Mouse (Mus musculus): ENCODE data around the gene Lss. TPM values are rescaled to one million over a fixed set of nuclear protein-coding genes. Genes with fewer than 3 reads are reported as not detected.
A peak's percentile ranks its signal among the peaks of the same experiment; 100 is the strongest.

The Lss gene
- polyA plus RNA-seq (2014; fragmentation: Nextera tagmentation; extraction: Ambion mirVana) = 44.9 and 72.6 TPM in 2 replicates

DNA sequence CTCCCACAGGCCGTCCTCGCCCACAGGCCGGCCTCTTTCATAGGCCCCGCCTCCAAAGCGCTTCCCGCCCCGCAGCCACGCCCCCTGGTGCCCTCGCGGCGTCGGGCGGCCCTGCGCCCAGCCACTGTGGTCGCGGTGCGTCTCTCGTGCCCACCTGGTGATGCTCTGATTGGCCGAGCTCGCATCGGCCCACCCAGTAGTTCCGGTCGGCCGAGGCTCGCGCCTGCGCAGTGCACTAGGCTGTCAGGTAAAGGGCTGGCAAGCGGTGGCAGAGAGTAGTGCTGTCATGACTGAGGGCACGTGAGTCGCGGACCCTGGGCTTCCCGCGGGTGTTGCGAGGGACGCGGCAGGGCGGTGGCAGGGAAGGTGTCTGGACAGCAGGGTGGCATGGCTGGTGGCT is at the start of gene Lss:
Gene Lss, plus strand, starts transcription at position 214 of the 400 bp plus-strand sequence.
- ATAC-seq (replicated peaks; ENCODE audit: low FRiP score) (peak; percentile 99), DNase-seq (ENCODE audit: low spot score) (peak; percentile 99)
- WGBS = under 1% methylated on average over 37 of the region's 37 CpGs
- peaks cover 2% of the 10 kb centered on the region; the same call in 1 of the 2 replicates for H3K36me3 ChIP-seq (ENCODE audit: control insufficient read depth, insufficient read depth, low read length)
- H3K4me2 ChIP-seq (ENCODE audit: low read depth, low read length, severe bottlenecking) = peak within 1 kb of the TSS; percentile 83
- H3K4me3 ChIP-seq (ENCODE audit: low read depth, low read length) = peak within 1 kb of the TSS; percentile 72
- no peaks in the 10 kb centered on the region for H3K27me3 ChIP-seq (ENCODE audit: control insufficient read depth, insufficient read depth, low read length)
- no peaks in the 10 kb centered on the region for H3K4me1 ChIP-seq (replicated peaks; ENCODE audit: control insufficient read depth, insufficient read depth, low read length)
- H3K9ac ChIP-seq (ENCODE audit: low read length) = peak within 1 kb of the TSS; percentile 72
- peak within 1 kb of the TSS; percentile 58 for H3K27ac ChIP-seq (ENCODE audit: low read depth, low read length)
- H3K9me3 ChIP-seq (ENCODE audit: control insufficient read depth, low read length) = no peaks in the 10 kb centered on the region

DNA sequence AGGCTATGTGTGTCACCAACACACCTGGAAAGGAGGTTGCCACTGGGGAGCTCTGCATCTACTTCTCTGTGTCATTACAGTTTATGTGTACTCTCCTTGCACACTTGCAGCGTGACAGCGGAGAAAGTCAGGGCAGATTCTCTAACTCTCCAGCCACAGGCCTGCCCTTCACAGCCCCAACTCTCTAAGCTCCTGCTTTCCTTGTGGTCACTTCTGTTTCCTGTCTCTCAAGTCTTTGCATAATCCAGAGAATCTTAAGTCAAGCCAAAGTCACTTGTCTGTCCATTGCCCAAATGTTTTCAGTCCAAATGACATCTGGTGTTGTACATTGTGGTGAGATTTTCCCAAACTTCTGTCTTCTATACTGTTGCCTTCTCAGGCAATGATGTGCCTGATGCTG is 45.1 kb upstream of the Lss start:
- H3K36me3 ChIP-seq (ENCODE audit: control insufficient read depth, insufficient read depth, low read length) = peaks cover 22% of the 10 kb centered on the region

DNA sequence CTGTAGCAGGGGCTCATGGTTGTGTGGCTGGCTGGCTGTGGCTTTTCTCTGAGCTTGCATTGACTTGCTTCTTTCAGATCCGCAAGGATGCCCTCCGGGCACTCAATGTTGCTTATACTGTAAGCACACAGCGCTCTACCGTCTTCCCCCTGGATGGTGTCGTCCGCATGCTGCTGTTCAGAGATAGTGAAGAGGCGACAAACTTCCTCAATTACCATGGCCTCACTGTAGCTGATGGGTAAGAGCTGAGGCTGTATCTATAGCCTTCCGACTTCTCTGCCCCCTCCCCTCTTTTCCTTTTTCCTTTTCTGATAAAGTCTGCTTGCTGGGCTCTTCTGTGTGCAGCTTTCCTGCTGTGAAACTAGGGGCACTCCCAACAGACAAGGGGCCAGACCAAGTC is 43.1 kb upstream of the Lss start:
- ATAC-seq (replicated peaks; ENCODE audit: low FRiP score) (no peak), DNase-seq (ENCODE audit: low spot score) (no peak)
- Histone ChIP-seq H3K27me3 (ENCODE audit: control insufficient read depth, insufficient read depth, low read length) (no peaks in the 10 kb centered on the region), H3K4me1 (replicated peaks; ENCODE audit: control insufficient read depth, insufficient read depth, low read length) (no peaks in the 10 kb centered on the region), H3K9me3 (ENCODE audit: control insufficient read depth, low read length) (no peaks in the 10 kb centered on the region), H3K27ac (ENCODE audit: low read depth, low read length) (no peak overlapping the region), H3K4me3 (ENCODE audit: low read depth, low read length) (no peak overlapping the region), H3K36me3 (ENCODE audit: control insufficient read depth, insufficient read depth, low read length) (peaks cover 15% of the 10 kb centered on the region), H3K9ac (ENCODE audit: low read length) (no peak overlapping the region), H3K4me2 (ENCODE audit: low read depth, low read length, severe bottlenecking) (no peak overlapping the region)
- WGBS = 95% methylated on average over 8 of the region's 8 CpGs

More for the DNA sequence above, 45.1 kb upstream of the Lss start:
- DNase-seq (ENCODE audit: low spot score) (no peak), ATAC-seq (replicated peaks; ENCODE audit: low FRiP score) (no peak)
- WGBS = 100% methylated on average over 2 of the region's 2 CpGs
- Histone ChIP-seq H3K4me2 (ENCODE audit: low read depth, low read length, severe bottlenecking) (no peak overlapping the region), H3K27ac (ENCODE audit: low read depth, low read length) (no peak overlapping the region), H3K27me3 (ENCODE audit: control insufficient read depth, insufficient read depth, low read length) (no peaks in the 10 kb centered on the region), H3K9me3 (ENCODE audit: control insufficient read depth, low read length) (no peaks in the 10 kb centered on the region), H3K9ac (ENCODE audit: low read length) (no peak overlapping the region), H3K4me1 (replicated peaks; ENCODE audit: control insufficient read depth, insufficient read depth, low read length) (no peaks in the 10 kb centered on the region), H3K4me3 (ENCODE audit: low read depth, low read length) (no peak overlapping the region)

DNA sequence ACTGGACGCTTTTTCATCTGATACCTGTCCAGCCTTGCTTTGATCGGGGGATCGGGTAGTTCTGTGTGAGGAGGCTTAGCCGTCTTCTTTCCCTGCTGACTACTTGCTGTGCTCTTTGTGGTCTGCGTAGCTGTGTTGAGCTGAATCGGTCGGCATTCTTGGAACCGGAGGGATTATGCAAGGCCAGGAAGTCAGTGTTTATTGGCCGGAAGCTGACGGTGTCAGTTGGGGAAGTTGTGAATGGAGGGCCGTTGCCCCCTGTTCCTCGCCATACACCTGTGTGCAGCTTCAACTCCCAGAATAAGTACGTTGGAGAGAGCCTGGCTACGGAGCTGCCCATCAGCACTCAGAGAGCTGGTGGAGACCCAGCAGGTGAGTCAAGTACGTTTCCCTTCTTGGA is 42.2 kb upstream of the Lss start:
- Histone ChIP-seq H3K4me3 (ENCODE audit: low read depth, low read length) (no peak overlapping the region), H3K4me1 (replicated peaks; ENCODE audit: control insufficient read depth, insufficient read depth, low read length) (no peaks in the 10 kb centered on the region), H3K27ac (ENCODE audit: low read depth, low read length) (no peak overlapping the region), H3K36me3 (ENCODE audit: control insufficient read depth, insufficient read depth, low read length) (peaks cover 14% of the 10 kb centered on the region), H3K9ac (ENCODE audit: low read length) (no peak overlapping the region), H3K9me3 (ENCODE audit: control insufficient read depth, low read length) (no peaks in the 10 kb centered on the region), H3K4me2 (ENCODE audit: low read depth, low read length, severe bottlenecking) (no peak overlapping the region), H3K27me3 (ENCODE audit: control insufficient read depth, insufficient read depth, low read length) (no peaks in the 10 kb centered on the region)
- WGBS = 96% methylated on average over 15 of the region's 15 CpGs
- no peak for ATAC-seq (replicated peaks; ENCODE audit: low FRiP score)
- no peak for DNase-seq (ENCODE audit: low spot score)

DNA sequence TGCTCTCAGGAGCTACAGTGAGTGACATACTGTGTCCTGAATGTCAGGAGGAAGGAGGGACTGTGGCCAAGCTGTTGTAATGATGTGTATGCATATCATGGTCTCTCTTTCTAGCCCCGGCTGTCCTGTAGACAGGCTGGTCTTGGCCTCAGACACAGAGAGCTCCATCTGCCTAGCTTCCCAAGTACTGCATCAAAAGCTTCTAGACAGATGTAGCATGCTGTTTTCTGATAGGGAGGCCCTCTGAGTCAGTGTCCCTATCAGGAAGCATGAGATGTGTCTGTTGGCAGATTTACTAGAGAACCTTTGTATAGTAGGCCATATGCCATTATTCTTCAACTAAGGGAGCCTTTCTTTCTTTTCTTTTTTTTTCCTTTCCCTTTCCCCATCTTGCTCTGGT is 37.9 kb upstream of the Lss start:
- H3K4me1 ChIP-seq (replicated peaks; ENCODE audit: control insufficient read depth, insufficient read depth, low read length) = no peaks in the 10 kb centered on the region
- no peak overlapping the region for H3K27ac ChIP-seq (ENCODE audit: low read depth, low read length)
- WGBS = 80% methylated on average over 1 of the region's 1 CpGs
- H3K4me2 ChIP-seq (ENCODE audit: low read depth, low read length, severe bottlenecking) = no peak overlapping the region
- H3K9me3 ChIP-seq (ENCODE audit: control insufficient read depth, low read length) = no peaks in the 10 kb centered on the region
- H3K36me3 ChIP-seq (ENCODE audit: control insufficient read depth, insufficient read depth, low read length) = peaks cover 8% of the 10 kb centered on the region
- H3K4me3 ChIP-seq (ENCODE audit: low read depth, low read length) = no peak overlapping the region
- H3K9ac ChIP-seq (ENCODE audit: low read length) = no peak overlapping the region
- H3K27me3 ChIP-seq (ENCODE audit: control insufficient read depth, insufficient read depth, low read length) = no peaks in the 10 kb centered on the region
- no peak for ATAC-seq (replicated peaks; ENCODE audit: low FRiP score)
- DNase-seq (ENCODE audit: low spot score) = no peak

DNA sequence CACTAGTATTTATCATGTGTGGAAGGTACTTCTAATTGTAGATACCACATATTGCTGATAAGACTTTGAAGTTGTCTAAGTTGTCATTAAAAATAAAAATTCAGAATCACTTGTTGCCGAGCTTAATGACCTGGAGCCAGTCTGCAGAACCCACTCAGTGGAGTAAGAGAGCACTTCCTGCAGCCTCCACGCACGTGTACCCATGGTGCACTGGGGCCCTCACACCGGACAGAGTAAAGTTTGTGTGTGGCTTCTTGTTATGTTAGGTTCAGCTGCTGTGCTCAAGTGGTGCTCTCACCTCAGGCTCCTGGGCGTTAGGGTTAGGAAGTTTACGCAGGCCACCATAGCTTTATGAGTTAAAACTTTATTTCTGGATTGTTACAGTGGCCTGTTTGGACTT is 35.9 kb upstream of the Lss start:
- Histone ChIP-seq H3K27ac (ENCODE audit: low read depth, low read length) (no peak overlapping the region), H3K4me1 (replicated peaks; ENCODE audit: control insufficient read depth, insufficient read depth, low read length) (no peaks in the 10 kb centered on the region), H3K4me2 (ENCODE audit: low read depth, low read length, severe bottlenecking) (no peak overlapping the region), H3K27me3 (ENCODE audit: control insufficient read depth, insufficient read depth, low read length) (no peaks in the 10 kb centered on the region), H3K9me3 (ENCODE audit: control insufficient read depth, low read length) (no peaks in the 10 kb centered on the region), H3K9ac (ENCODE audit: low read length) (no peak overlapping the region), H3K4me3 (ENCODE audit: low read depth, low read length) (no peak overlapping the region), H3K36me3 (ENCODE audit: control insufficient read depth, insufficient read depth, low read length) (peaks cover 4% of the 10 kb centered on the region; the same call in 1 of the 2 replicates)
- 94% methylated on average over 6 of the region's 6 CpGs for WGBS
- ATAC-seq (replicated peaks; ENCODE audit: low FRiP score) (no peak), DNase-seq (ENCODE audit: low spot score) (no peak)

DNA sequence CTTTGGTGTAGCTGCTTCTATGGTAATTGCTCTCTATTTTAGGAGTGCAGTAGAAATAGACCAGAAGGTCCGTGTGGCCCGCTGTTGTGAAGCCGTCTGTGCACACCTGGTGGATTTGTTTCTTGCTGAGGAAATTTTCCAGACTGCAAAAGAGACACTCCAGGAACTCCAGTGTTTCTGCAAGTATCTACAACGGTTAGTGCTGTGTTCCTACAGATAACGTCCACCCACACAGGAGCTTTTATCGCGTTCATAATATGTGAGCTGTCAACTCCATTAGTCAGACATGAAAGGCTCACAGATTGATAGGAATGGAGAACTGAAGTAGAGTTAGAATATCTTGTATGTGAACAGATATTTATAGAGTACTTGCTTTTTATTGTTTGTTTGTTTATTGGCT is 35.0 kb upstream of the Lss start:
- ATAC-seq (replicated peaks; ENCODE audit: low FRiP score) (no peak), DNase-seq (ENCODE audit: low spot score) (no peak)
- H3K4me2 ChIP-seq (ENCODE audit: low read depth, low read length, severe bottlenecking) = no peak overlapping the region
- no peak overlapping the region for H3K9ac ChIP-seq (ENCODE audit: low read length)
- H3K9me3 ChIP-seq (ENCODE audit: control insufficient read depth, low read length) = no peaks in the 10 kb centered on the region
- H3K4me3 ChIP-seq (ENCODE audit: low read depth, low read length) = no peak overlapping the region
- H3K4me1 ChIP-seq (replicated peaks; ENCODE audit: control insufficient read depth, insufficient read depth, low read length) = no peaks in the 10 kb centered on the region
- WGBS = 94% methylated on average over 7 of the region's 7 CpGs
- H3K36me3 ChIP-seq (ENCODE audit: control insufficient read depth, insufficient read depth, low read length) = peaks cover 2% of the 10 kb centered on the region; the same call in 1 of the 2 replicates
- H3K27me3 ChIP-seq (ENCODE audit: control insufficient read depth, insufficient read depth, low read length) = no peaks in the 10 kb centered on the region
- H3K27ac ChIP-seq (ENCODE audit: low read depth, low read length) = no peak overlapping the region

DNA sequence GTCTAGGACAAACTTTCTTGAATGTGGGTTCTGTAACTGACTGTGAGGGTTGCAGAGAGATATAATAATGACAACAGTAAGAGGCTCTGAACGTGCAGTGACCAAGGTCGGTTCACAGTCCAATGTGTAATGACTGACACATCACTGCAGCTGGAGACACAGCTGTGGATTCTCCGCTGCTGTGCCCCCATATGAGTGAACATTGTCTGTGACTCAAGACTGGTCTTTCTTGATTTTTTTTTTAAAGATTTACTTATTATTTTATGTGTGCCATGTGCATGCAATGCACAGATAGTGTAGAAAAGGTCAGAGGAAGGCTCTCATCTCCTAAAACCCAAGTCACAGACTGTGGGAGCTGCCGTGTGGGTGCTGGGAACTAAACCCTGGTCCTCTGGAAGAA is 33.9 kb upstream of the Lss start:
- ATAC-seq (replicated peaks; ENCODE audit: low FRiP score) = no peak
- H3K27me3 ChIP-seq (ENCODE audit: control insufficient read depth, insufficient read depth, low read length) = no peaks in the 10 kb centered on the region
- no peak overlapping the region for H3K9ac ChIP-seq (ENCODE audit: low read length)
- peaks cover 2% of the 10 kb centered on the region; the same call in 1 of the 2 replicates for H3K36me3 ChIP-seq (ENCODE audit: control insufficient read depth, insufficient read depth, low read length)
- no peaks in the 10 kb centered on the region for H3K9me3 ChIP-seq (ENCODE audit: control insufficient read depth, low read length)
- H3K4me2 ChIP-seq (ENCODE audit: low read depth, low read length, severe bottlenecking) = no peak overlapping the region
- no peaks in the 10 kb centered on the region for H3K4me1 ChIP-seq (replicated peaks; ENCODE audit: control insufficient read depth, insufficient read depth, low read length)
- H3K4me3 ChIP-seq (ENCODE audit: low read depth, low read length) = no peak overlapping the region
- 94% methylated on average over 4 of the region's 4 CpGs for WGBS
- no peak overlapping the region for H3K27ac ChIP-seq (ENCODE audit: low read depth, low read length)
- no peak for DNase-seq (ENCODE audit: low spot score)

DNA sequence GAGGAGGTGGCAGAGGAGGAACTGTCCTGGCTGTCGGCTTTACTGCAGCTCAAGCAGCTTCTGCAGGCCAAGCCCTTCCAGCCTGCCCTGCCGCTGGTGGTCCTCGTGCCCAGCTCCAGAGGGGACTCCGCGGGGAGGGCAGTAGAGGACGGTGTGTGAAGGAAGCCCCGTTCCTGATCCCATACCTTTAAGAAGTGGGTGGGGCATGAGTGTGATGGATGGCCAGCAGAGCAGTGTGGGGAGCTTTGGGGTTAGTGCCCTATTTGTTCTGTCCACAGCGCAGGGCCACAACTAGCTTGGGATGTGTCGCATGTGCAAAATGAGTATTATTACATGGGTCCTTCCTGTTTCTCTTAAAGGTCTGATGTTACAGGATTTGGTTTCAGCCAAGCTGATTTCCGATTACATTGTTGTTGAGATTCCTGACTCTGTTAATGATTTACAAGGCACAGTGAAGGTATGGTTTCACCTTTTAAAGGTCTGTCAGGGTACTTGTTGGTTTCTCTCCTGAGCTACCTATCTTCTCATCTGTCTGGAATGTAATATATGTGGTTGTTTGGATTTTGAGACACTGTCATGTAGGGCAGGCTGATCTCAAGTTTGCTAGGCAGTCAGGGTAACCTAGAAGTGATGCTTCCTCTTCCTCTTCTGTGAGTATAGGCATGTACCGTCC is 27.0 kb upstream of the Lss start:
- no peak overlapping the region for H3K4me2 ChIP-seq (ENCODE audit: low read depth, low read length, severe bottlenecking)
- no peak overlapping the region for H3K4me3 ChIP-seq (ENCODE audit: low read depth, low read length)
- no peaks in the 10 kb centered on the region for H3K9me3 ChIP-seq (ENCODE audit: control insufficient read depth, low read length)
- no peaks in the 10 kb centered on the region for H3K27me3 ChIP-seq (ENCODE audit: control insufficient read depth, insufficient read depth, low read length)
- H3K27ac ChIP-seq (ENCODE audit: low read depth, low read length) = no peak overlapping the region
- no peak overlapping the region for H3K9ac ChIP-seq (ENCODE audit: low read length)
- 91% methylated on average over 11 of the region's 11 CpGs for WGBS
- H3K4me1 ChIP-seq (replicated peaks; ENCODE audit: control insufficient read depth, insufficient read depth, low read length) = no peaks in the 10 kb centered on the region
- ATAC-seq (replicated peaks; ENCODE audit: low FRiP score) (no peak), DNase-seq (ENCODE audit: low spot score) (no peak)
- H3K36me3 ChIP-seq (ENCODE audit: control insufficient read depth, insufficient read depth, low read length) = peaks cover 2% of the 10 kb centered on the region; the same call in 1 of the 2 replicates

Measured in forebrain, embryonic 11.5 days (tissue).